Mouse (Mus musculus): Measurements from ENCODE around the gene Fn3k. TPM values are rescaled to one million over a fixed set of nuclear protein-coding genes. Genes with fewer than 3 reads are reported as not detected.

Fn3k gene
- total and polyA plus RNA-seq, 3 experiments = 0.07 to 0.27 TPM; not detected in 1

GRCm38 (mm10) chr11:121418932-121419331 lies 15.8 kb upstream of the Fn3k start:
- Histone ChIP-seq H3K27me3 (ENCODE audit: control insufficient read depth in 1 of 2, insufficient read depth in 2 of 2, low read length in 2 of 2) (0 out of 4 replicates have a peak, but pooled peaks cover 0 to under 1% of the 10 kb centered on the region in 2 experiments), H3K27ac (ENCODE audit: control insufficient read depth, low read depth, low read length) (no peak overlapping the region), H3K9ac (ENCODE audit: control insufficient read depth, low read depth, low read length, poor library complexity, severe bottlenecking) (no peak overlapping the region), H3K4me3 (ENCODE audit: control insufficient read depth in 1 of 2, insufficient read depth in 1 of 2, low read depth in 2 of 2, low read length in 2 of 2) (no peak overlapping the region), H3K9me3 (replicated peaks; ENCODE audit: insufficient read depth, low read length) (no peaks in the 10 kb centered on the region), H3K36me3 (ENCODE audit: control insufficient read depth in 1 of 2, insufficient read depth in 2 of 2, low read length in 2 of 2) (peaks cover 0 to 11% of the 10 kb centered on the region in 2 experiments; a peak in 2 of 4 replicates), H3K4me1 (ENCODE audit: control insufficient read depth in 1 of 2, insufficient read depth in 2 of 2, low read length in 2 of 2) (peaks cover 2 to 5% of the 10 kb centered on the region in 2 experiments), H3K79me2 (ENCODE audit: control insufficient read depth, insufficient read depth, low read length, poor library complexity) (peaks cover 3% of the 10 kb centered on the region; the same call in 1 of the 2 replicates)
- no peak for TF ChIP-seq GABPA (IDR thresholded peaks at IDR 0.05; ENCODE audit: low read depth, low read length)
- no peak for TF ChIP-seq MEF2A (IDR thresholded peaks at IDR 0.05; ENCODE audit: extremely low read depth, insufficient replicate concordance, low read depth, low read length, poor library complexity, severe bottlenecking)
- no peak for TF ChIP-seq USF1 (IDR thresholded peaks at IDR 0.05; ENCODE audit: low read depth, low read length)
- no peak for TF ChIP-seq MAX (IDR thresholded peaks at IDR 0.05; ENCODE audit: low read length)
- no peak for TF ChIP-seq MYC (IDR thresholded peaks at IDR 0.05; ENCODE audit: low read depth, low read length)
- TF ChIP-seq NRF1 (IDR thresholded peaks at IDR 0.05; ENCODE audit: insufficient read depth, low read depth, low read length, poor library complexity, severe bottlenecking) = no peak
- TF ChIP-seq SIN3A (IDR thresholded peaks at IDR 0.05; ENCODE audit: low read length) = no peak
- no peak for TF ChIP-seq CTCF (IDR thresholded peaks at IDR 0.05 in 2 of 3, conservative IDR thresholded peaks at IDR 0.05 in 1 of 3; ENCODE audit: control insufficient read depth in 1 of 3, insufficient read depth in 1 of 3, low read depth in 2 of 3, low read length in 3 of 3, poor library complexity in 1 of 3, severe bottlenecking in 1 of 3)
- no peak for TF ChIP-seq UBTF (IDR thresholded peaks at IDR 0.05; ENCODE audit: borderline replicate concordance, insufficient read depth, low read depth, low read length)
- no peak for TF ChIP-seq JUND (IDR thresholded peaks at IDR 0.05; ENCODE audit: low read depth, low read length)
- no peak for TF ChIP-seq E2F4 (IDR thresholded peaks at IDR 0.05; ENCODE audit: borderline replicate concordance, low read depth, low read length)
- no peak for TF ChIP-seq SMC3 (IDR thresholded peaks at IDR 0.05; ENCODE audit: low read depth, low read length)
- no peak for TF ChIP-seq USF2 (IDR thresholded peaks at IDR 0.05; ENCODE audit: borderline replicate concordance in 1 of 2, insufficient read depth in 1 of 2, low read depth in 1 of 2, low read length in 2 of 2)
- DNase-seq (ENCODE audit: low read depth, low spot score) = no peak

- Histone ChIP-seq H3K27ac (ENCODE audit: control insufficient read depth, low read depth, low read length) (peak overlapping the region; percentile 61), H3K4me1 (ENCODE audit: control insufficient read depth in 1 of 2, insufficient read depth in 2 of 2, low read length in 2 of 2) (peaks cover 2 to 5% of the 10 kb centered on the region in 2 experiments), H3K36me3 (ENCODE audit: control insufficient read depth in 1 of 2, insufficient read depth in 2 of 2, low read length in 2 of 2) (peaks cover 0 to 11% of the 10 kb centered on the region in 2 experiments; a peak in 2 of 4 replicates), H3K27me3 (ENCODE audit: control insufficient read depth in 1 of 2, insufficient read depth in 2 of 2, low read length in 2 of 2) (no peaks in the 10 kb centered on the region), H3K9me3 (replicated peaks; ENCODE audit: insufficient read depth, low read length) (no peaks in the 10 kb centered on the region), H3K9ac (ENCODE audit: control insufficient read depth, low read depth, low read length, poor library complexity, severe bottlenecking) (peak overlapping the region; percentile 68), H3K79me2 (ENCODE audit: control insufficient read depth, insufficient read depth, low read length, poor library complexity) (peaks cover 3% of the 10 kb centered on the region; the same call in 1 of the 2 replicates), H3K4me3 (ENCODE audit: control insufficient read depth in 1 of 2, insufficient read depth in 1 of 2, low read depth in 2 of 2, low read length in 2 of 2) (peak overlapping the region; percentile 65 to 80)
- DNase-seq (ENCODE audit: low read depth, low spot score) = peak; percentile 88
- TF ChIP-seq EP300 (IDR thresholded peaks at IDR 0.05; ENCODE audit: low read depth in 1 of 2, low read length in 2 of 2) (no peak), GATA1 (IDR thresholded peaks at IDR 0.05; ENCODE audit: low read depth, low read length) (0 out of 2 replicates have a peak, but pooled peaks have one; percentile 16), TBP (IDR thresholded peaks at IDR 0.05; ENCODE audit: low read depth, low read length) (peak; percentile 81), ZC3H11A (IDR thresholded peaks at IDR 0.05; ENCODE audit: low read depth, low read length) (no peak), NELFE (IDR thresholded peaks at IDR 0.05; ENCODE audit: low read depth, low read length) (peak; percentile 67), MAZ (IDR thresholded peaks at IDR 0.05; ENCODE audit: low read depth, low read length) (no peak), ZKSCAN1 (IDR thresholded peaks at IDR 0.05; ENCODE audit: low read depth, low read length) (no peak), MXI1 (IDR thresholded peaks at IDR 0.05; ENCODE audit: low read depth, low read length) (peak; percentile 85), SMC3 (IDR thresholded peaks at IDR 0.05; ENCODE audit: low read depth, low read length) (no peak), TAL1 (IDR thresholded peaks at IDR 0.05; ENCODE audit: low read length) (no peak), KAT2A (conservative IDR thresholded peaks at IDR 0.05; ENCODE audit: low read depth, low read length) (no peak), ETS1 (IDR thresholded peaks at IDR 0.05; ENCODE audit: low read depth, low read length) (no peak), POLR2AphosphoS2 (IDR thresholded peaks at IDR 0.05; ENCODE audit: low read length) (no peak), RAD21 (IDR thresholded peaks at IDR 0.05; ENCODE audit: low read depth, low read length) (no peak), TCF12 (IDR thresholded peaks at IDR 0.05; ENCODE audit: low read depth, low read length) (no peak), CHD2 (IDR thresholded peaks at IDR 0.05; ENCODE audit: low read length) (no peak), CTCF (IDR thresholded peaks at IDR 0.05 in 2 of 3, conservative IDR thresholded peaks at IDR 0.05 in 1 of 3; ENCODE audit: control insufficient read depth in 1 of 3, insufficient read depth in 1 of 3, low read depth in 2 of 3, low read length in 3 of 3, poor library complexity in 1 of 3, severe bottlenecking in 1 of 3) (no peak), MEF2A (IDR thresholded peaks at IDR 0.05; ENCODE audit: extremely low read depth, insufficient replicate concordance, low read depth, low read length, poor library complexity, severe bottlenecking) (no peak), ZMIZ1 (IDR thresholded peaks at IDR 0.05; ENCODE audit: low read depth, low read length) (no peak; the same call in 1 of the 2 replicates), ELF1 (IDR thresholded peaks at IDR 0.05; ENCODE audit: low read depth, low read length) (no peak), NRF1 (IDR thresholded peaks at IDR 0.05; ENCODE audit: insufficient read depth, low read depth, low read length, poor library complexity, severe bottlenecking) (no peak)
Measured at GRCm38 (mm10) chr11:121420379-121420778, 14.3 kb upstream of the Fn3k start.

All from MEL (cell line).